Mouse (Mus musculus) CH12.LX (cell line): ENCODE measurements around the gene Nxpe3.

Source experiments
- CTCF ChIP-seq, 2 experiments: IDR thresholded peaks in 1 of 2; conservative IDR thresholded peaks in 1 of 2; 2 replicates each; pipeline ENCODE4 v1.5.1; 2011 to 2012; ENCODE audit warnings: low read depth in 2 of 2, low read length in 2 of 2, improper control_type of control experiment in 1 of 2, inconsistent platforms in 1 of 2, mild to moderate bottlenecking in 1 of 2, moderate library complexity in 1 of 2
- NRF1 ChIP-seq: IDR thresholded peaks from 2 replicates; pipeline ENCODE4 v1.6.1; 2014; ENCODE audit warnings: low read depth, mild to moderate bottlenecking, inconsistent platforms, low read length, improper control_type of control experiment, moderate library complexity
- POLR2A ChIP-seq: IDR thresholded peaks from 2 replicates; pipeline ENCODE4 v1.6.1; 2011; ENCODE audit warnings: low read depth, mild to moderate bottlenecking, improper control_type of control experiment, low read length

GRCm38 (mm10) chr16:55893410-55894107 lies 1.5 kb downstream of the Nxpe3 start:
- TF ChIP-seq CTCF (conservative IDR thresholded peaks at IDR 0.05 in 1 of 2, IDR thresholded peaks at IDR 0.05 in 1 of 2; ENCODE audit: low read depth in 2 of 2, low read length in 2 of 2) = no peak
- no peak for TF ChIP-seq NRF1
- TF ChIP-seq POLR2A = no peak
